Mouse (Mus musculus) heart, embryonic 15.5 days (tissue): ENCODE data around the gene Prune2. TPM values are rescaled to one million over a fixed set of nuclear protein-coding genes. Genes with fewer than 3 reads are reported as not detected.
A peak's percentile ranks its signal among the peaks of the same experiment; 100 is the strongest.

Source experiments
- ATAC-seq: fragments of 200-750 bp; cut with Nextera tagmentation; replicated peaks from 2 replicates; pipeline ENCODE4 v1.8.0; 2017; ENCODE audit warnings: low read depth, moderate TSS enrichment; ENCODE audit not compliant: insufficient number of reproducible peaks, insufficient read depth, low FRiP score
- H3K27ac ChIP-seq: fragments of 300-500 bp; sonication (generic); 2 replicates; pipeline ENCODE4 v1.5.1; 2015; ENCODE audit warnings: mild to moderate bottlenecking, inconsistent platforms
- H3K27me3 ChIP-seq: fragments of 300-500 bp; sonication (generic); 2 replicates; pipeline ENCODE4 v1.6.1; 2015; ENCODE audit warnings: inconsistent platforms
- H3K36me3 ChIP-seq: fragments of 300-500 bp; sonication (generic); 2 replicates; pipeline ENCODE4 v1.6.1; 2015; ENCODE audit warnings: mild to moderate bottlenecking, inconsistent platforms
- H3K4me1 ChIP-seq: fragments of 300-500 bp; sonication (generic); replicated peaks from 2 replicates; pipeline ENCODE4 v1.6.1; 2015; ENCODE audit warnings: inconsistent platforms
- H3K4me2 ChIP-seq: fragments of 300-500 bp; sonication (generic); 2 replicates; pipeline ENCODE4 v1.6.1; 2015; ENCODE audit warnings: inconsistent platforms, mild to moderate bottlenecking, moderate library complexity
- H3K4me3 ChIP-seq: fragments of 300-500 bp; sonication (generic); 2 replicates; pipeline ENCODE4 v1.5.1; 2015; ENCODE audit warnings: mild to moderate bottlenecking, inconsistent platforms
- H3K9ac ChIP-seq: fragments of 300-500 bp; sonication (generic); 2 replicates; pipeline ENCODE4 v1.6.1; 2015; ENCODE audit warnings: mild to moderate bottlenecking, inconsistent platforms
- H3K9me3 ChIP-seq: fragments of 300-500 bp; sonication (generic); replicated peaks from 2 replicates; pipeline ENCODE4 v1.6.1; 2016; ENCODE audit warnings: inconsistent platforms
- WGBS: fragments of 180-500 bp; shearing (Covaris S2); methylation state at CpG from one replicate; pipeline ENCODE4 v1.1.7; 2015; ENCODE audit warnings: mixed read lengths; 5-methylcytosine and 5-hydroxymethylcytosine counted together
- polyA plus RNA-seq: library from polyadenylated mRNA; unstranded; fragments of >200 nt; fragmentation: Nextera tagmentation; extraction: Ambion mirVana; gene quantifications from 2 replicates; pipeline ENCODE4 v1.2.1, GENCODE M21; 2015

Prune2 gene
- polyA plus RNA-seq, 1 experiment from 2014 or later = 6.5 TPM

GRCm38 (mm10) chr19:17130544-17130943 is 174.6 kb downstream of the Prune2 start:
- Histone ChIP-seq H3K4me2 (no peak overlapping the region), H3K4me3 (no peak overlapping the region), H3K27me3 (no peaks in the 10 kb centered on the region), H3K4me1 (no peaks in the 10 kb centered on the region), H3K9ac (no peak overlapping the region), H3K27ac (no peak overlapping the region), H3K9me3 (no peaks in the 10 kb centered on the region), H3K36me3 (no peaks in the 10 kb centered on the region)
- WGBS = 71% methylated on average over 3 of the region's 3 CpGs
- no peak for ATAC-seq

DNA sequence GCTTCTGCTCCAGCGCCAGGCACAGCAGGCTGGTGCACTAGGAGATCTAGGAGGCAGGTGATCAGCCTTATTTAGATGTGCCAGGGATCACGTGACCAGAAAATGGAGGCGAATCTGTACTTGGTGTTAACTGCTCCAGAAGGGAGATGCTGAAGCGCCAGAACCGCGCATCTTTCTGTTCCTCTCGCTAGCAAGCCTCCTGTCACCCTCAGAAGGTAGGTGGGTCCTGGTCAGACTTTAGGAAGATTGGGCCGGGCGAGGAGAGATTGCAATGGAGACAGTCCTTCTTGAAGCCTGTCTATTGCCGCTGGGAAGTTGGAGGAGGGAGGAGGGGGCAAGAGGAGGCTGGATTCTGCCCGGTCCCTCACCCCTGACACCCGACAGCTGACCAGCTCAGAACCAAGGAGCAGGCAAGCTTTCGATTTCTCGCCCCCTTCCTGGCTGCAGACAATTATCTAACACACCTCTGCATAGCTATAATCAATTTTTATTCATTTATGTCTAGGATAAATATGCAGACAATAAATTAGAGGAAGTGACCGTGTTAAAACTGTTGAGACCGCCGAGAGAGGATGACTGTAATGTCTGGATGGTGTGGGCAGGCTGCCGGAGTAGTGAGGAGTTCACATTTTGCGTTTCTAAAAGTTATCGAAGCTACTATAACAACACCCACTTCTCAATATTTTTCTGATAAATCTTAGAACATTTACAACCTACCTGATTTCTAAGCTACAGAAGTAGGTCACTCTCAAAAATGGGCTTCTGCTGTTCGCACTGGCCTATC is 181.0 kb downstream of the Prune2 start:
- 0 out of 2 replicates have a peak, but pooled peaks have one; percentile 47 for ATAC-seq
- peak overlapping the region; percentile 57 for H3K4me3 ChIP-seq
- H3K4me1 ChIP-seq = 0 out of 2 replicates have a peak, but pooled peaks cover 4% of the 10 kb centered on the region
- no peaks in the 10 kb centered on the region for H3K9me3 ChIP-seq
- peak overlapping the region; percentile 62 for H3K9ac ChIP-seq
- H3K4me2 ChIP-seq = peak overlapping the region; percentile 78
- 0 out of 2 replicates have a peak, but pooled peaks cover 3% of the 10 kb centered on the region for H3K27me3 ChIP-seq
- H3K36me3 ChIP-seq = no peaks in the 10 kb centered on the region
- 11% methylated on average over 21 of the region's 21 CpGs for WGBS
- no peak overlapping the region for H3K27ac ChIP-seq

DNA sequence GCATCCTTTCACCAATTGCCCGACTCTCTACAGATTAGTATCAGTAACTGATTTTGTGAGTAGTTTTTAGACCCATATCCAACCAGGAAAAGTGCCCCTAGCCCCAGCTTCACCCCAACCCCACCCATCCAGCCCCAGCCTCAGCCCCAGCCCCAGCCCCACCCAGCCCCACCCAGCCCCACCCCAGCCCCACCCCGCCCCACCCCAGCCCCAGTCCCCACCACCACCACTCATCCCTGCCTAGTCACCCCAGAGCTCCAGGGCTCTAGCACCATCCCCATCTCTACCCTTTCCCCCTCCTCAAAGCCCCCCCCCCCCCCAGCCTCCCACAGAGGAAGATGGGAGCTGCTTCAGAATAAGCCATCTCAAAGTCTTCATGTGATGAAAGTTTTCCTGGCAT is 181.7 kb downstream of the Prune2 start:
- 0 out of 2 replicates have a peak, but pooled peaks cover 3% of the 10 kb centered on the region for H3K27me3 ChIP-seq
- 0 out of 2 replicates have a peak, but pooled peaks cover 4% of the 10 kb centered on the region for H3K4me1 ChIP-seq
- WGBS = 58% methylated on average over 2 of the region's 2 CpGs
- ATAC-seq = no peak
- no peak overlapping the region for H3K4me2 ChIP-seq
- H3K9ac ChIP-seq = no peak overlapping the region
- no peaks in the 10 kb centered on the region for H3K36me3 ChIP-seq
- H3K4me3 ChIP-seq = no peak overlapping the region
- H3K27ac ChIP-seq = no peak overlapping the region
- no peaks in the 10 kb centered on the region for H3K9me3 ChIP-seq

DNA sequence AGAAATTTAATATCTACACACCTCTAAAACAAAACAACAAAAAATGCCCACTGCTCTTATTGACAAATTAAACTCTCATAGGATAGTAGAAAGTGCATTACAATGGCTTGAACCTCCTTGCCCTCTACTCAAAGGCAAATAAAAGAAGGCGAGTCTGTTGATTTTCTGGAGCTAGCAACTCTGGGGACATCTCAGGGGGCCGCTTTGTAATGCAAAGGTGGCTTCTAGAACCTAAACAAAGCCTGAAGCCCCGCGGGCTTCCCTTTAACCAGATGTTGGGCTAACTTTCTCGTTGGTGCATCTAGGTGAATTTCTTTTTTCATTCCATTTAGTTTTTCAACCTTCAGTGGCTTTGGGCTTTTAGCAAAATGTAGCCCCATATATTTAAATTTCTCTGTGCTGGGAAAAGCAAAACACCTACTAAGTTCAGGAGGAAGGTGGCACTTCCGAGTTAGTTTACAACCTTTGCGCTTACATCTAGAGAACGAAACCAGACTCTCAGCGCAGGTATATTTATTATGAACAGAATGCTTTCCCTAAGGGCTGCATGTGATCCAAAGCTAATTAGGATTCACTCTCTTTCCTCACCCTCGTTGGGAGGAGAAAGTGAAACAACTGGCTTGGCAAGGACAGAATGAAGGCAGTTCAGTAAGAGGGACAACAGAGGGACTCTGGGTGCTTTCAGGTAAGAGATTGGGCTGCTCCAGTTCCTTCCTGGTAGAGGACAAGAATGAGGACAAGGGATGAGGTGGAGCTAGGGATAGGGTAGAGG is 182.4 kb downstream of the Prune2 start:
- 0 out of 2 replicates have a peak, but pooled peaks cover 3% of the 10 kb centered on the region for H3K27me3 ChIP-seq
- H3K36me3 ChIP-seq = no peaks in the 10 kb centered on the region
- no peak overlapping the region for H3K4me3 ChIP-seq
- H3K9ac ChIP-seq = no peak overlapping the region
- WGBS = 37% methylated on average over 10 of the region's 10 CpGs
- 0 out of 2 replicates have a peak, but pooled peaks cover 4% of the 10 kb centered on the region for H3K4me1 ChIP-seq
- no peak overlapping the region for H3K27ac ChIP-seq
- no peaks in the 10 kb centered on the region for H3K9me3 ChIP-seq
- no peak for ATAC-seq
- no peak overlapping the region for H3K4me2 ChIP-seq

DNA sequence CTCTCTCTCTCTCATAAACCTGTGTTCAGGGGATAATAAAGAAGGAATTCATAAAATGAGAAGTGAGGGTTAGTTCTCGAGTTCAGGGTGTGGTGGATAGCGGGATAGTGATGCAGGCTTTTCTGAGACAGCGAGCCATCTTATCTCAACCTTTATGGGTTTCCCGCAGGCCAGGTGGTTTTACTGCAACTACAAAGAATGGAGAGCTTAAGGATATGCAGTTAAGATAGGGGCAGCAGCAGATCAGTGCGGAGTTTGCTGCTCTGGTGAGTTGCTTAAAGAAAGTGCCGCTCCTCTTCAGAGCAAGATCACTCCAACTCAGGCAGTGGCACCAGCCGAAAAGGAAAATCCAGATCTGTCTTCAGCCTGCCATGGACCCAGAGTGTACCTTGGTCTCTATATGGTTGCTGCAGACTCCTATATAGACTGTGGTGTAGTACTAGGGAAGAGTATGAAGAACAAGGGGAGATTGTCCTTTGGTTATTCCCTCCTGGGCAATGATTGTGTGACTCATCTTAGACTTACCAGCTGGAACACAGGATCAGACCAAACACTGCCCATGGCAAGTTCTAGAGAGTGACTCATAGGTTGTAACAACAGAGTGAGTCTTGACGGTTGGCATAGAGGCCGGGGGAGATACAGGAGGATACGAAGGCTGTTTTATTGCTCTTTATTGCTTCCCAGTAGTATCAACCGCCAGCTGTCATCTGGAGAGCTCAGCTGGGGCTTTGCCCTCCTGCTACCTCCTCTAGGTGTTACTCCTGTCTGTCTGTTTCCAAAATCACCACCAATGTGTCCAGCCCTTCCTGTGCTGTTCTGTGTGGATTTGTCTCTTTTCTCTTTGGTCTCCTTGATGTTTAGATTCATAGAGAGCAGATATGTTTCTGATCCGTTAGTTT is 184.3 kb downstream of the Prune2 start:
- no peak overlapping the region for H3K27ac ChIP-seq
- no peak overlapping the region for H3K4me3 ChIP-seq
- no peaks in the 10 kb centered on the region for H3K36me3 ChIP-seq
- 0 out of 2 replicates have a peak, but pooled peaks cover 3% of the 10 kb centered on the region for H3K27me3 ChIP-seq
- H3K4me1 ChIP-seq = 0 out of 2 replicates have a peak, but pooled peaks cover 4% of the 10 kb centered on the region
- no peak overlapping the region for H3K9ac ChIP-seq
- WGBS = 67% methylated on average over 12 of the region's 12 CpGs
- no peak for ATAC-seq
- H3K9me3 ChIP-seq = no peaks in the 10 kb centered on the region
- no peak overlapping the region for H3K4me2 ChIP-seq

DNA sequence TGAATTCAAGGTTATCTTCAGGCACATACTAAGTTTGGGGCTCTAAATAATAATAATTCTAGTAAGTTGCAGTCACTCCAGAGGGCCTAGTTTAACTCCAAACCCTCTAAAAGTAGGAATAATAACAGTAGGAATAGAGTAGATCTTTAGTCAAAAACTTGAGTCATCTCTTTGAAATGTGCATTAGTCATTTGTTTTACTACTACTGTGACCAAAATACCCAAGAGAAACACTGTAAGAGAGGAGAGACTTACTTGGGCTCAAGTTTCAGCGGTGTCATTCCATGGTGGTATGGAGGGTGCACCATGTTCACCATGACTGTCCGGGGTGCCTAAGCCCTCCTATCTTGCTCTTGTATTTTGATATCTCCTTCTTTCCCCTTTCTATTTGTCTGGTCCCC is 187.3 kb downstream of the Prune2 start:
- ATAC-seq = no peak
- 88% methylated on average over 2 of the region's 2 CpGs for WGBS
- 0 out of 2 replicates have a peak, but pooled peaks cover 3% of the 10 kb centered on the region for H3K27me3 ChIP-seq

DNA sequence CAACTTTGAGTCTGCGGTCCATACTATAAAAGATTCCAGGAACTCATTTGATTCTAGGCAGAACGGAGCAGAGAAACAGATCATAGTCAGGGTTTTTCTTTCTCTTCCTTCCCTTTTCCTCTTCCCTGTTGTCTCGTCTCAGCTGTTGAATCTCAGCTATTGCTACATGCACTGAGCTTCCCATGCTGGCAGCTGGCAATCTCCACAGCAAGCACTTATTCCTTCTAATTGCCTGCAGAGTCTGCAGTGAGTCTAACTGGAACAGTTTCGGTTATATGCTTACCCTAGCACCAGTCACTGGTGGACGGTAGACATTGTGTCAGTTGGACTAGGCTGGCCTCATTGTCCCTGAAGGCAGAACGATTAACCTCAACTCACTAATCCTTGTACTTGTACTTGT is 188.3 kb downstream of the Prune2 start:
- Histone ChIP-seq H3K36me3 (no peaks in the 10 kb centered on the region), H3K4me3 (no peak overlapping the region), H3K4me2 (no peak overlapping the region), H3K4me1 (no peaks in the 10 kb centered on the region), H3K9ac (no peak overlapping the region), H3K9me3 (no peaks in the 10 kb centered on the region), H3K27me3 (no peaks in the 10 kb centered on the region), H3K27ac (no peak overlapping the region)
- 77% methylated on average over 6 of the region's 6 CpGs for WGBS
- no peak for ATAC-seq

More for the DNA sequence above, 187.3 kb downstream of the Prune2 start:
- Histone ChIP-seq H3K4me3 (no peak overlapping the region), H3K9ac (no peak overlapping the region), H3K4me1 (no peaks in the 10 kb centered on the region), H3K36me3 (no peaks in the 10 kb centered on the region), H3K9me3 (no peaks in the 10 kb centered on the region), H3K27ac (no peak overlapping the region), H3K4me2 (no peak overlapping the region)

DNA sequence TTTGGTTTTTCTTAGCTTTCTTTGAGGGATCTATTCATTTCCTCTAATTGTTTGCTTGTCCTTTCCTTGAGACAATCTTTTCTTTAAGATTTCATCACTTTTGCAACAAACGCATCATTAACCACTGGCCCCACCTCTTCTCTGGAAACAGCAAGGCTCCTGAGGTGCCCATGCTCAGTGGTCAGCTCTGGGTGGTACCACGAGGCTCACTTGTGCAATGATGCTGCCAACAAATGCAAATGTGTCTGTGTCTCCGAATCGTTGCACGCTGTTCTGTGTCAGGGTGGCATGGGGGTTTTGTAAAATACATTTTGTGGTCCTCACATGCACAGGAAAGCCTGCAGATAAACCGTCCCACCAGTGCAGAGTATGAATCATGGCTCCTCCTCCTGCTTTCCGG is 194.1 kb downstream of the Prune2 start:
- H3K36me3 ChIP-seq = no peaks in the 10 kb centered on the region
- no peak for ATAC-seq
- no peak overlapping the region for H3K9ac ChIP-seq
- 83% methylated on average over 7 of the region's 7 CpGs for WGBS
- H3K4me1 ChIP-seq = no peaks in the 10 kb centered on the region
- H3K4me3 ChIP-seq = no peak overlapping the region
- no peaks in the 10 kb centered on the region for H3K9me3 ChIP-seq
- no peaks in the 10 kb centered on the region for H3K27me3 ChIP-seq
- H3K27ac ChIP-seq = no peak overlapping the region
- H3K4me2 ChIP-seq = no peak overlapping the region

DNA sequence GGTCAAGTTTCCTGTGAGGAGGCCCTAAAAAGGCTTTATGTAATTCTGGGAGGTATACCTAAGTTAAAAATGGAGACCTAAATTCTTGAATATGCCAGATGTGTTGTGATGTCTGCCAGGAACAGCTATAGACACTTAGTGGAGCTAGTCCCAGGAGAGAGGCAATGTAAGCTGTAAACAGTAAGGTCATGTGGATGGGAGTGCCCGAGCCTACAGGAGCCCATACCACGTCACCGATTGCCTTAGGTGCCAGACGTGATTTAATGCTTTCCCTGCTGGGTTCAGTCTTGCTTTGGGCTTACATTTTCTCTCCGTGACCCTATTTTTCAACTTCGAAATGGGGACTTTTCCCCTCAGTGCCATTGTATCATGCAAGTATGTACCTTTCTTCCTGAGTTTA is 195.9 kb downstream of the Prune2 start:
- Histone ChIP-seq H3K36me3 (no peaks in the 10 kb centered on the region), H3K9me3 (no peaks in the 10 kb centered on the region), H3K4me3 (no peak overlapping the region), H3K4me2 (no peak overlapping the region), H3K4me1 (no peaks in the 10 kb centered on the region), H3K27me3 (no peaks in the 10 kb centered on the region), H3K9ac (no peak overlapping the region), H3K27ac (no peak overlapping the region)
- whole genome bisulfite sequencing = 82% methylated on average over 6 of the region's 6 CpGs
- ATAC-seq = no peak

- H3K4me1 ChIP-seq = no peaks in the 10 kb centered on the region
- no peaks in the 10 kb centered on the region for H3K36me3 ChIP-seq
- H3K27ac ChIP-seq = no peak overlapping the region
- H3K4me3 ChIP-seq = no peak overlapping the region
- H3K27me3 ChIP-seq = no peaks in the 10 kb centered on the region
- WGBS = 76% methylated on average over 7 of the region's 7 CpGs
- H3K4me2 ChIP-seq = no peak overlapping the region
- H3K9me3 ChIP-seq = no peaks in the 10 kb centered on the region
- no peak overlapping the region for H3K9ac ChIP-seq
- ATAC-seq = no peak
Observed at GRCm38 (mm10) chr19:17152461-17152860, 196.5 kb downstream of the Prune2 start.
